ENCODE assay signal across 7 mouse cellular contexts in genomic region chr5:73881941-73882340, GRCm38 (mm10).
DNase-seq lines count a peak whose midpoint lies in the region; ATAC-seq and TF ChIP-seq lines count a peak whose summit lies in the region.

No protein-coding gene starts in this region.

- H3K4me2 ChIP-seq in kidney, embryonic 14.5 days (replicated peaks; ENCODE audit: low read depth, low read length) = no peak overlapping the region
- no peak overlapping the region for H3K4me2 ChIP-seq in neural tube, embryonic 11.5 days (ENCODE audit: low read depth)

- DNase-seq in Muller cell, postnatal 12 days (ENCODE audit: inconsistent ontology term) = peak; percentile 34
- DNase-seq in adrenal gland, postnatal 25 days = peak; percentile 65
- DNase-seq in gastrocnemius, adult 2 months = peak; percentile 68
- DNase-seq in neural tube, embryonic 11.5 days (ENCODE audit: low spot score) = peak; percentile 51
- no peak for DNase-seq in layer of hippocampus, postnatal 36 days
- no peak for DNase-seq in layer of hippocampus, adult 11-12 months (ENCODE audit: low spot score)

- no peaks in the 10 kb centered on the region for H3K36me3 ChIP-seq in kidney, embryonic 14.5 days (ENCODE audit: control insufficient read depth, insufficient read depth, low read length)
- no peaks in the 10 kb centered on the region for H3K36me3 ChIP-seq in neural tube, embryonic 11.5 days (ENCODE audit: control insufficient read depth, insufficient read depth, low read length)

- 29% methylated on average over 5 of the region's 5 CpGs for WGBS in kidney, embryonic 14.5 days
- 46% methylated on average over 5 of the region's 5 CpGs for WGBS in neural tube, embryonic 11.5 days

- peak; percentile 83 for ATAC-seq in kidney, embryonic 14.5 days (ENCODE audit: low FRiP score, low TSS enrichment)
- no peak for ATAC-seq in neural tube, embryonic 11.5 days (ENCODE audit: insufficient read depth, low FRiP score, low TSS enrichment)

- no peak overlapping the region for H3K9ac ChIP-seq in kidney, embryonic 14.5 days (ENCODE audit: low read depth, low read length)
- no peak overlapping the region for H3K9ac ChIP-seq in neural tube, embryonic 11.5 days (ENCODE audit: low read length)

- intact Hi-C loops in gastrocnemius, adult 2 months (cut with DNase I) = no loop called here

- no peaks in the 10 kb centered on the region for H3K27me3 ChIP-seq in kidney, embryonic 14.5 days (ENCODE audit: control insufficient read depth, insufficient read depth, low read length)
- H3K27me3 ChIP-seq in neural tube, embryonic 11.5 days (ENCODE audit: control insufficient read depth, insufficient read depth, low read length) = no peaks in the 10 kb centered on the region

- 0 out of 2 replicates have a peak, but pooled peaks cover 2% of the 10 kb centered on the region for H3K4me1 ChIP-seq in kidney, embryonic 14.5 days (ENCODE audit: control insufficient read depth, insufficient read depth, low read length)
- peaks cover 5% of the 10 kb centered on the region for H3K4me1 ChIP-seq in neural tube, embryonic 11.5 days (ENCODE audit: control insufficient read depth, insufficient read depth, low read length)

- peak; percentile 17; the same call in 1 of the 2 replicates for TF ChIP-seq CTCF in gastrocnemius, adult 2 months (IDR thresholded peaks at IDR 0.05)

- H3K4me3 ChIP-seq in gastrocnemius, adult 2 months = no peak overlapping the region
- H3K4me3 ChIP-seq in kidney, embryonic 14.5 days (ENCODE audit: low read length) = no peak overlapping the region
- H3K4me3 ChIP-seq in neural tube, embryonic 11.5 days (ENCODE audit: low read depth, low read length) = no peak overlapping the region

- H3K27ac ChIP-seq in gastrocnemius, adult 2 months = peak overlapping the region; percentile 48
- 0 out of 2 replicates have a peak overlapping the region, but pooled peaks have one; percentile 37 for H3K27ac ChIP-seq in kidney, embryonic 14.5 days (ENCODE audit: low read depth, low read length)
- H3K27ac ChIP-seq in neural tube, embryonic 11.5 days (ENCODE audit: low read depth, low read length) = no peak overlapping the region

- no peaks in the 10 kb centered on the region for H3K9me3 ChIP-seq in kidney, embryonic 14.5 days (ENCODE audit: control insufficient read depth, low read length)
- no peaks in the 10 kb centered on the region for H3K9me3 ChIP-seq in neural tube, embryonic 11.5 days (ENCODE audit: control insufficient read depth, low read length)

Comparison
In these comparisons a context has a peak if more than half of its experiments do, and no peak if none do; other contexts are left out.
1. DNase-seq: peak in Muller cell, postnatal 12 days (single experiment), adrenal gland, postnatal 25 days (single experiment), gastrocnemius, adult 2 months (single experiment) and neural tube, embryonic 11.5 days (single experiment); none in layer of hippocampus, postnatal 36 days (0 of 2) and layer of hippocampus, adult 11-12 months (single experiment).